Mouse (Mus musculus): ENCODE measurements around the gene Rps15. TPM values are rescaled to one million over a fixed set of nuclear protein-coding genes. Genes with fewer than 3 reads are reported as not detected.

Rps15 gene
- total RNA-seq, 4 experiments from 2014 or later: 1,106 to 1,181 (median 1,155) TPM

DNA sequence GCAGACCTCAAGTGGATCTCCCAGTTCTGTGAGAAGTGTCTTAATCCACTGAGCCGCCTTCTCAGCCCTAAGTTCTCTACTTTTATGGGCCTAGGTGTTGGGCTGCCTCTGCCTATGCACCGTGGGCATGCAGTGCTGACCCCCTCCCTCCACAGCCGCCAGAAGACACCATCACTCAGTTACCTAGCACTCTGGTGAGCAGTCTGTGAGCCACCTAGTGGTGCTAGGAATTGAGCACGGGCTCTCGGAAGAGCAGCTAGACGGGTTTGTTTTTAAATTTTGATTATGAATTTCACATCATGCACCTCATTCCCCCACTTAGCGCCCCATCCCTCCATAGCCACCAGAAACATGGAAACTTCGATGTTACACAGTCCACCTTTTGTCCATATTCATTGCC, 3.6 kb upstream of the Rps15 start:
- DNase-seq: no peak

- no peak for DNase-seq
Observed at GRCm38 (mm10) chr10:80293325-80293724, 1.1 kb downstream of the Rps15 start.

GRCm38 (mm10) chr10:80294311-80294710, 2.1 kb downstream of the Rps15 start:
- no peak for DNase-seq

DNA sequence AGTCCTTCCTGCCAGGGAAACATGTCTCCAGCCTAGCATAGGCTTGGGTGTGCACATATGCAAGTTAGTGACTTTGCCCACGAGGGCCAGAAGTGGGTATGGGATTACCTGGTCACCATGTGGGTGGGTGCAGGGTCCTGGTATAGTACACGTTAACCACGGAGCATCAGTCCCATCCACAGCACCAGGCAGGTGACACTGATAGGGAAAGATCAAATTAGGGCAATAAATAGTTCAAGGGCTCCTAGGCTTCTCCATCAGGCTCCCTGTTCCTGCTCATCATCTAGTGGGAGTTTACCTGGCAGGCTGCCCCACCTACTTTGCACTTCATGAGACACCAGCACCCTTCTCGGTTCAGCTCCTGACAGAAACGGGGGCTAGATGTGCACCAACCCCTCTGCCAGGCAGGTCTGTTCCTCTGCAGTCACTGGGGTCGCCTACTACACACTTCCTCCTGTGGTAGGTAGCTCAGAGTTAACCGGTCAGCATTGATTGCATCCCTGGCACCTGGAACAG, 2.6 kb downstream of the Rps15 start:
- no peak for DNase-seq

DNA sequence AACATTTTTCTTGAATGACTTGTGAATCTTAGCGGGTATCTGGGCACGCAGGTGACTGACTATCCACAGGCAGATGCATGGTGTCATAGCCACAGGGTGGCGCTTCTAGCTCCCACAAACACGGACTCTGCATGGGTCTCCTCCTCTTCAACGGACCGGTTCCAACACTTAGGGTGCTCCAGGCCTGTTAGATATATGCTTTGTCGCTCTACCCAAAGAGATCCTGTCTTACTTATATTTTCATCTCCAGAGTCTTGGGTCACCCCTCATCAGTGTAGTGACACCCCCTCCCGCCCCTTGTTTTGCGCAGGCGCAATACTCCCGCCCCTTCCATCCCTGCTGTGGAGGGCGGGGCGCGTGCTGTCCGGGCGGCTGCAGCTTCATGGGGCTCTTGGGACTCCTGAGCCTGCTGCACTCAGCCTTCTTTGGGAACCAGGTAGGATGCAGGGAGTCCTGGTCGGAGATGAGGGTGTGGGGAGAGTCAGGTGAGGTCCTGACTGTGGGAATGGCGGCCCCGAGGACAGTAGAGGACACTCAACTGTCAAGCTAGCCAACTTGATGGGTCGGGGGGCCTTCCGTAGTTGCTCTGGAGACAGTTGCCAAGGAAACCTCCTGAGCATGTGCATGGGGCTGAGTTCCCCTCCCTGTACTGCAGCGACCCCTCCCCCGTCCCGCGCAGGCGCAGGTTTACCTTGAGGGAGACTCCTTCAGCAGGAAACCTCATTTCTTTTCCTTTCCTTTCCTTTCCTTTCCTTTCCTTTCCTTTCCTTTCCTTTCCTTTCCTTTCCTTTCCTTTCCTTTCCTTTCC, 3.6 kb downstream of the Rps15 start, which contains the start of gene Apc2:
Gene Apc2, plus strand, starts transcription at position 360 of the 808 bp plus-strand sequence.
- peak; percentile 59 for DNase-seq

GRCm38 (mm10) chr10:80296824-80297223, 4.6 kb downstream of the Rps15 start:
- no peak for DNase-seq

DNA sequence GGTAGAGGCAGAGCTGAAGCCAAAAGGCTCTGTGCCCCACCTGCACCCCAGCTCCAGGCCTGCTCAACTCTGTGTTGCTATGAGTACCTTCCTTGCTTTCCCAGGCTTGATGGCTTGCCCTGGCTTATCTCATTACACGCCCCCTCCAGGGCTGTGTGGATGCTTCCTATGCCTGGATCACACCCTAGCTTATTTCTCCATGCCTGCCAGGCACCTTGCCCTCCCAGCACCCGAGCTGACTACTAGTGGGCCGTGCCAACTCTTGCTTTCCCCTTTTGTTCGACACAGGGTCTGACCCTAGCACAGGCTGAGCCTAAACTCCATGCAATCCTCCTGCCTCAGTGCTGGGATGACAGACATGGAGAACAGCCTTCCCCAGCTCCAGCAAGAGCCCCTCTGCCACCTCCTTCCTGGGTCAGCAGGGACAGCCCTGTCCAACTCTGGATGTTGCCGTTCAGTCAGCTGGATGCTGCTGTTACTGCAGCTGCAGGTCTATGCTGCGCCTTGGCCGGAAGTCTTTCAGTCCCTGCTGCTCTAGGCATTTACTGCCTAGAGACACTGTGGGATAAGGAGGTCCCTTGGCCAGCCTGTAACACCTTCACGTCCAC, 5.4 kb downstream of the Rps15 start:
- DNase-seq: no peak

- DNase-seq: no peak
Observed at GRCm38 (mm10) chr10:80298571-80299281, 6.5 kb downstream of the Rps15 start.

- no peak for DNase-seq
Observed at GRCm38 (mm10) chr10:80299301-80299700, 7.0 kb downstream of the Rps15 start.

- no peak for DNase-seq
Observed at GRCm38 (mm10) chr10:80299824-80300223, 7.6 kb downstream of the Rps15 start.

DNA sequence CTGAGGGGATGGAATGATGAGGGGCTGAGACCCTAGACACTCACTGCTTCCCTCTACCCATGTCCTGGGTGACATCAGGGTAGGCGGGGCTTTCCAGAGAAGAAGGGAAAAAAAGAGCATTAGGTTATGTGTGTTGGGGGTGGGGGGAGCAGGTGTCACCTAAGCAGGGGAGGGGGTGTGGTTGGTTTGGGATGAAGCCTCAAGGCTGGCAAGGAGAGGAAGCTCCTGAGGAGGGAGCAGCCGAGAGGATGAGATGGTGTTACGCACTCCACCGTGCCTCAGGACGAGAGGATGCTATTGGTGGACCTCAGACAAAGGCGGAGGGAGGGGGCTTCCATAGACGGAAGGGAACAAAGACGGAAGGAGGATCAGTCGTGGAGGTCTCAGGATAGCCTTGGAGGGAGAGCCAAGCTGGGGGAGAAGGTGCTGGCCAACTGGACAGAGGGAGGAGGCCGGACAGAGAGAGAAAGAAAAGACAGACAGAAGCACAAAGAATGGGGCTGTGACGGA, 8.5 kb downstream of the Rps15 start:
- DNase-seq: no peak

DNA sequence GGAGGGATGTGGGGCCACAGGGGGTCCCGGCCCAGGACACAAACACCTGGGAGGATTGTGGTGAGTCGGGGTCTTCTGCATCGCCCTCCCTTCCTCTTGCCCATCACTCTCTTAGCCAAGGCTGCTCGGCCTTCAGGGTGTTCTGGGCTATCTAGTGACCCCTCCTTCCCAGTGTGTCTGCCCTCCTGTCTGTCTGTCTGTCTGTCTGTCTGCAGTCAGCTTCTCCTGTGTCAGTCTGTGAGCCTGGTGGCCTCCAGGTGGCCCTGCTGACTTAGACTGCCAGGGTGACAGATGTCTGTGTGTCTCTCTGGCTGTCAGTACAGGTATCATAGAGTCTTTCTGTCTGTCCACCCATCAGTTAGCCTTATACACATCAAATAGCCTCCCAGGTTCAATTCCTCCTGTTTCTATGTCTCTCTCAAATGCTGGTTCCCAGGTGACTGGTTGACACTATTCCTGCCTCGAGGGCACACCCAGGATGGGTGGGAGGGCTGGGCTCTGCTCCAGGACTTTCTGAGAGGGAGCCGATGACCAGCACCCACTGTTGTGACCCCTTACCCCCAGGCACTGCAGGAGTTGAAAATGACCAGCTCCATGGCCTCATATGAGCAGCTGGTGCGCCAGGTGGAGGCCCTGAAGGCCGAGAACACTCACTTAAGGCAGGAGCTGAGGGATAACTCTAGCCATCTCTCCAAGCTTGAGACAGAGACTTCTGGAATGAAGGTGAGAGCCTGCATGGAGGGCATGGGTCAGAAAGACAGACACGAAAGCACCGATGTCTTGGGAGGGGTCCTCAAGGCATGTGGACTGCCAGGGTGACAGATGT, 9.2 kb downstream of the Rps15 start:
- no peak for DNase-seq

- no peak for DNase-seq
Observed at GRCm38 (mm10) chr10:80302082-80302355, 9.8 kb downstream of the Rps15 start.

DNA sequence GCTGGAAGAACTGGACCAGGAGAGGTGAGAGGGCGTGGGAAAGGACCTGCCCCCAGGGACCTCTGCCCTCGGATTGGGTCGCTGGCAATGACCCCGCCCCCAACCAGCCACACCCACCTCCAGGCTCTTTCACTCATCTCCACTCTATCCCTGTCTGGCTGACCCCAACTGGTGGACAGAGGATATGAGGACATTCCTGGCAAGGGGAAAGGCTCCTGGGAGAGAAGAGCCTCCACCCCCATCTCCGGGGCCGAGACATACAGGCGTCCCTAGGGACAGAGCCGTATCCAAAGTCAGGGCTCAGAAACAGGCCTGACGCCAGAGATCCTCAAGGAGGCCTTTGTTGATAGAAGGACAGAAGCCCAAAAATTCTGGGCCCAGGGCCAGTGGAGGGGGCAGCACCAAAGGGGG, 10.2 kb downstream of the Rps15 start:
- DNase-seq: no peak

- no peak for DNase-seq
Observed at GRCm38 (mm10) chr10:80304458-80304857, 12.2 kb downstream of the Rps15 start.

DNA sequence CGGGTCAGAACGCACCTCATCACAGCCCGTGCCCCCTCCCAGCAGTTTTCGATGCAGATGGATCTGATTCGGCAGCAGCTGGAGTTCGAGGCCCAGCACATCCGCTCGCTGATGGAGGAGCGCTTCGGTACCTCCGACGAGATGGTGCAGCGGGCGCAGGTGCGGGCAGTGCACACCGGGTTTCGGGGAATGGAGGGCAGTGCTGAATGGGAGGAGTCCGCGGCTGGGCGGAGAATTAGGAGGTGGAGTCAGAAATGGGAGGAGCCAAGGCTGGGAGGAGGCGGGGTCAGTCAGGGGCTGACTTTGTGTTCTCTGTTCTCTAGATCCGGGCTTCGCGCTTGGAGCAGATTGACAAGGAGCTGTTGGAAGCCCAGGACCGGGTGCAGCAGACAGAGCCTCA, 12.6 kb downstream of the Rps15 start:
- no peak for DNase-seq

- no peak for DNase-seq
Observed at GRCm38 (mm10) chr10:80311560-80311959, 19.3 kb downstream of the Rps15 start.

DNA sequence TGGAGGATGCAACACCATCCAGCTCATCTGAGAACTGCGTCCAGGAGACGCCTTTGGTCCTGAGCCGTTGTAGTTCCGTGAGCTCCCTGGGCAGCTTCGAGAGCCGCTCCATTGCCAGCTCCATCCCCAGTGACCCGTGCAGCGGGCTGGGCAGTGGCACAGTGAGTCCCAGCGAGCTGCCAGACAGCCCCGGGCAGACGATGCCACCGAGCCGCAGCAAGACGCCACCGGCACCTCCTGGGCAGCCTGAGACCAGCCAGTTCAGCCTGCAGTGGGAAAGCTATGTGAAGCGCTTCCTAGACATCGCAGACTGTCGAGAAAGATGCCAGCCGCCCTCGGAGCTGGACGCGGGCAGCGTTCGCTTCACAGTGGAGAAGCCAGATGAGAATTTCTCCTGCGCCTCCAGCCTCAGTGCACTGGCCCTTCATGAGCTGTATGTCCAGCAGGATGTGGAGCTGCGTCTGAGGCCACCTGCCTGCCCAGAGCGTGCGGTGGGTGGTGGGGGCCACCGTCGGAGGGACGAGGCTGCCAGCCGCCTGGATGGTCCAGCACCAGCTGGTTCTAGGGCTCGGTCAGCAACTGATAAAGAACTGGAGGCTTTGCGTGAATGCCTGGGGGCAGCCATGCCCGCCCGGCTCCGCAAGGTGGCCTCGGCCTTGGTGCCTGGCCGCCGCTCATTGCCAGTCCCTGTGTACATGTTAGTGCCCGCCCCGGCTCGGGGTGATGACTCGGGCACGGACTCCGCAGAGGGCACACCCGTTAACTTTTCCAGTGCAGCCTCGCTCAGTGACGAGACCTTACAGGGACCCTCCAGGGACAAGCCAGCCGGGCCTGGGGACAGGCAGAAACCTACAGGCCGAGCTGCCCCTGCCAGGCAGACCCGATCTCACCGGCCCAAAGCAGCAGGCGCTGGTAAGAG, 20.6 kb downstream of the Rps15 start:
- DNase-seq: no peak

DNA sequence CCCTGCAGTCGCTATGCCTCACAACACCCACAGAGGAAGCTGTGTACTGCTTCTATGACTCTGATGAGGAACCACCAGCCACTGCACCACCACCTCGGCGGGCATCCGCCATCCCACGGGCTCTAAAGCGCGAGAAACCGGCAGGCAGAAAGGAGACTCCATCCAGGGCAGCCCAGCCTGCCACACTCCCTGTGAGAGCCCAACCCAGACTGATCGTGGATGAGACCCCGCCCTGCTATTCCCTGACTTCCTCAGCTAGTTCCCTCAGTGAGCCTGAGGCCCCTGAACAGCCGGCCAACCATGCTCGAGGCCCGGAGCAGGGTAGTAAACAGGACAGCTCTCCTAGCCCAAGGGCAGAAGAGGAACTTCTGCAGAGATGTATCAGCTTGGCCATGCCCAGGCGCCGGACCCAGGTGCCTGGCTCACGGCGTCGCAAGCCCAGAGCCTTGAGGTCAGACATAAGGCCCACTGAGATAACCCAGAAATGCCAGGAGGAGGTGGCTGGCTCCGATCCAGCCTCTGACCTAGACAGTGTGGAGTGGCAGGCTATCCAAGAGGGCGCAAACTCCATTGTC, 21.5 kb downstream of the Rps15 start:
- no peak for DNase-seq

DNA sequence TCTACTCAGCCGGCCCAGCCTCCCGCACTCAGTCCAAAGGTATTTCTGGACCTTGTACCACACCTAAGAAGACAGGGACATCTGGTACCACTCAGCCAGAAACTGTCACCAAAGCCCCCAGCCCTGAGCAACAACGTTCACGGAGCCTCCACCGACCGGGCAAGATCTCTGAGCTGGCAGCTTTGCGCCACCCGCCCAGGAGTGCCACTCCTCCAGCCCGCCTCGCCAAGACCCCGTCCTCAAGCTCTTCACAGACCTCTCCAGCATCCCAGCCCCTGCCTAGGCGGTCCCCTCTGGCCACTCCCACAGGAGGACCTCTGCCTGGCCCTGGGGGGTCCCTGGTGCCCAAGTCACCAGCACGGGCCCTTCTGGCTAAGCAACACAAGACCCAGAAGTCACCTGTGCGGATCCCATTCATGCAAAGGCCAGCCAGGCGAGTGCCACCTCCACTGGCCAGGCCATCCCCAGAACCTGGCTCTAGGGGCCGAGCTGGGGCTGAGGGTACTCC, 22.3 kb downstream of the Rps15 start:
- DNase-seq: no peak

- DNase-seq: no peak
Observed at GRCm38 (mm10) chr10:80315315-80315714, 23.1 kb downstream of the Rps15 start.
